In the genomic region with DNA sequence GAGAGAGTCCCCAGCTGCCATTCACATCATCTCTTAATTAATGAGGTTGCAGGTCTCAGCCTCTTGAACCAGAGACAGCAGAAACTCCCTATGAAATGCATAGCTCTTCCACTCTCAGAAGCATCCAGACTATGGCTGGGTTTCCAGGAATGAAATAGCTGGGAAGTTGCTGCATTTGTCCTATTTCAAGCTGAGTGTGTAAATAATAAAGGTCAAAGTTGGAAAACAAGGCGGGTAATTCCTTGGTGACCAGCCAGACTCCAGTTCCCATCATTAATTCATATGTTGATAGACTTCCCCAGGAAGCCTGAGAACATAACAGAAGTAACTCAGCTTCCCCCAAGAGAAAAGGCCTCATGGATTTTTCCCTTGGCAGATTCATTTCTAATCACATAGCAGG, we compare ENCODE assay signal across 11 mouse cellular contexts.
DNase-seq lines count a peak whose midpoint lies in the region; ATAC-seq and TF ChIP-seq lines count a peak whose summit lies in the region.
"Had no signal": no experiment of that assay in that cellular context is flagged by ENCODE, and none has a peak within 500 bp of the region (broad histone marks: within the 10 kb centered on the region; RNA-seq: fewer than 3 reads in every experiment).

No protein-coding gene starts in this region.

- H3K4me3 ChIP-seq in stomach, embryonic 15.5 days (replicated peaks) = no peak overlapping the region
- H3K4me3 ChIP-seq in stomach, postnatal 0 days (ENCODE audit: low read depth, low read length) = no peak overlapping the region
- H3K4me3 ChIP-seq in heart, embryonic 15.5 days = no peak overlapping the region
- no peak overlapping the region for H3K4me3 ChIP-seq in kidney, embryonic 16.5 days (ENCODE audit: low read length)
- H3K4me3 ChIP-seq: megakaryocyte, embryonic 14.5 days; neural tube, embryonic 12.5 days had no signal

- H3K27me3 ChIP-seq in stomach, embryonic 15.5 days (replicated peaks) = no peaks in the 10 kb centered on the region
- H3K27me3 ChIP-seq in stomach, postnatal 0 days (ENCODE audit: control insufficient read depth, insufficient read depth, low read length) = no peaks in the 10 kb centered on the region
- no peaks in the 10 kb centered on the region for H3K27me3 ChIP-seq in heart, embryonic 15.5 days
- no peaks in the 10 kb centered on the region for H3K27me3 ChIP-seq in kidney, embryonic 16.5 days (ENCODE audit: insufficient read depth, low read length)
- H3K27me3 ChIP-seq: megakaryocyte, embryonic 14.5 days; neural tube, embryonic 12.5 days had no signal

- H3K4me2 ChIP-seq in stomach, embryonic 15.5 days = no peak overlapping the region
- H3K4me2 ChIP-seq in stomach, postnatal 0 days (replicated peaks; ENCODE audit: low read depth) = no peak overlapping the region
- H3K4me2 ChIP-seq in heart, embryonic 15.5 days = no peak overlapping the region
- no peak overlapping the region for H3K4me2 ChIP-seq in kidney, embryonic 16.5 days (replicated peaks; ENCODE audit: low read depth, low read length)
- H3K4me2 ChIP-seq: neural tube, embryonic 12.5 days had no signal

- TF ChIP-seq CTCF in stomach, postnatal 0 days (IDR thresholded peaks at IDR 0.05; ENCODE audit: low read depth) = no peak

- H3K4me1 ChIP-seq in stomach, embryonic 15.5 days = no peaks in the 10 kb centered on the region
- H3K4me1 ChIP-seq in stomach, postnatal 0 days (replicated peaks; ENCODE audit: control insufficient read depth, insufficient read depth) = no peaks in the 10 kb centered on the region
- H3K4me1 ChIP-seq in heart, embryonic 15.5 days (replicated peaks) = 0 out of 2 replicates have a peak, but pooled peaks cover 5% of the 10 kb centered on the region
- peaks cover 21% of the 10 kb centered on the region for H3K4me1 ChIP-seq in kidney, embryonic 16.5 days (ENCODE audit: insufficient read depth, low read length)
- H3K4me1 ChIP-seq: megakaryocyte, embryonic 14.5 days; neural tube, embryonic 12.5 days had no signal

- H3K27ac ChIP-seq in stomach, embryonic 15.5 days = no peak overlapping the region
- H3K27ac ChIP-seq in stomach, postnatal 0 days (replicated peaks) = no peak overlapping the region
- 0 out of 2 replicates have a peak overlapping the region, but pooled peaks have one; percentile 10 for H3K27ac ChIP-seq in heart, embryonic 15.5 days
- peak overlapping the region; percentile 37; the same call in 1 of the 2 replicates for H3K27ac ChIP-seq in kidney, embryonic 16.5 days (ENCODE audit: low read length)
- H3K27ac ChIP-seq: neural tube, embryonic 12.5 days had no signal

- H3K9me3 ChIP-seq in stomach, embryonic 15.5 days = no peaks in the 10 kb centered on the region
- H3K9me3 ChIP-seq in stomach, postnatal 0 days (ENCODE audit: control insufficient read depth, low read length) = no peaks in the 10 kb centered on the region
- no peaks in the 10 kb centered on the region for H3K9me3 ChIP-seq in heart, embryonic 15.5 days (replicated peaks)
- H3K9me3 ChIP-seq in kidney, embryonic 16.5 days (ENCODE audit: low read length) = no peaks in the 10 kb centered on the region
- H3K9me3 ChIP-seq: megakaryocyte, embryonic 14.5 days; neural tube, embryonic 12.5 days had no signal

- peak; percentile 35; the same call in 1 of the 2 replicates for ATAC-seq in stomach, embryonic 15.5 days (ENCODE audit: insufficient read depth, low FRiP score, low read depth)
- ATAC-seq in stomach, postnatal 0 days (ENCODE audit: low FRiP score, low TSS enrichment) = no peak
- no peak for ATAC-seq in heart, embryonic 15.5 days (replicated peaks; ENCODE audit: insufficient number of reproducible peaks, insufficient read depth, low FRiP score, low read depth)
- peak; percentile 69 for ATAC-seq in kidney, embryonic 16.5 days (ENCODE audit: low FRiP score, low TSS enrichment)
- ATAC-seq in granulocyte monocyte progenitor cell, adult 5-6 weeks (replicated peaks; ENCODE audit: poor library complexity, severe bottlenecking) = no peak
- ATAC-seq: forebrain, postnatal 0 days; hindbrain, embryonic 16.5 days had no signal

- no peak for TF ChIP-seq EP300 in stomach, postnatal 0 days (optimal IDR thresholded peaks at IDR 0.05)

- H3K36me3 ChIP-seq in stomach, embryonic 15.5 days = no peaks in the 10 kb centered on the region
- H3K36me3 ChIP-seq in stomach, postnatal 0 days (ENCODE audit: control insufficient read depth, insufficient read depth, low read length) = no peaks in the 10 kb centered on the region
- no peaks in the 10 kb centered on the region for H3K36me3 ChIP-seq in heart, embryonic 15.5 days
- H3K36me3 ChIP-seq in kidney, embryonic 16.5 days (ENCODE audit: insufficient read depth, low read length) = no peaks in the 10 kb centered on the region
- H3K36me3 ChIP-seq: neural tube, embryonic 12.5 days had no signal

- H3K9ac ChIP-seq in stomach, embryonic 15.5 days = no peak overlapping the region
- H3K9ac ChIP-seq in stomach, postnatal 0 days (ENCODE audit: low read length) = no peak overlapping the region
- H3K9ac ChIP-seq in heart, embryonic 15.5 days = no peak overlapping the region
- no peak overlapping the region for H3K9ac ChIP-seq in kidney, embryonic 16.5 days (replicated peaks; ENCODE audit: low read length)
- H3K9ac ChIP-seq: forebrain, postnatal 0 days; neural tube, embryonic 12.5 days had no signal

- DNase-seq in stomach, postnatal 0 days (ENCODE audit: low spot score) = no peak
- DNase-seq in retina, embryonic 14.5 days (ENCODE audit: low spot score) = no peak
- DNase-seq in layer of hippocampus, postnatal 25 days (ENCODE audit: extremely low spot score in 1 of 2, low spot score in 1 of 2) = no peak
- DNase-seq: forebrain, postnatal 0 days had no signal

- WGBS in stomach, embryonic 15.5 days = 6% methylated on average over 1 of the region's 1 CpGs
- 14% methylated on average over 1 of the region's 1 CpGs for WGBS in stomach, postnatal 0 days
- 39% methylated on average over 1 of the region's 1 CpGs for WGBS in heart, embryonic 15.5 days
- WGBS in kidney, embryonic 16.5 days = 41% methylated on average over 1 of the region's 1 CpGs

Comparison
In these comparisons a context has a peak if more than half of its experiments do, and no peak if none do; other contexts are left out.
1. ATAC-seq: peak in stomach, embryonic 15.5 days (single experiment) and kidney, embryonic 16.5 days (single experiment); none in stomach, postnatal 0 days (single experiment), heart, embryonic 15.5 days (single experiment) and granulocyte monocyte progenitor cell, adult 5-6 weeks (single experiment).
2. H3K27ac ChIP-seq: peak in heart, embryonic 15.5 days (single experiment) and kidney, embryonic 16.5 days (single experiment); none in stomach, embryonic 15.5 days (single experiment) and stomach, postnatal 0 days (single experiment).